Mouse (Mus musculus): ENCODE results near the gene Ensa. TPM values are rescaled to one million over a fixed set of nuclear protein-coding genes. Genes with fewer than 3 reads are reported as not detected.
"Not testable (repeated sequence)": the region's sequence is repeated elsewhere in the genome, so short reads cannot be mapped to it uniquely, and the experiment has no call there.

Ensa gene
- total RNA-seq, 1 experiment from 2014 or later, result 157 TPM

- no peak for ATAC-seq (ENCODE audit: extremely low read depth, insufficient number of reproducible peaks, low FRiP score, poor library complexity, severe bottlenecking)
Observed at GRCm38 (mm10) chr3:95659948-95660347, 35.2 kb downstream of the Ensa start.

- ATAC-seq (ENCODE audit: extremely low read depth, insufficient number of reproducible peaks, low FRiP score, poor library complexity, severe bottlenecking), result no peak
Observed at GRCm38 (mm10) chr3:95660788-95661478, 36.1 kb downstream of the Ensa start.

- ATAC-seq (ENCODE audit: extremely low read depth, insufficient number of reproducible peaks, low FRiP score, poor library complexity, severe bottlenecking), result no peak
Observed at GRCm38 (mm10) chr3:95661945-95662715, 37.3 kb downstream of the Ensa start.

GRCm38 (mm10) chr3:95662724-95663449 lies 38.1 kb downstream of the Ensa start:
- ATAC-seq (ENCODE audit: extremely low read depth, insufficient number of reproducible peaks, low FRiP score, poor library complexity, severe bottlenecking), result no peak

GRCm38 (mm10) chr3:95663486-95663885 lies 38.7 kb downstream of the Ensa start:
- ATAC-seq (ENCODE audit: extremely low read depth, insufficient number of reproducible peaks, low FRiP score, poor library complexity, severe bottlenecking), result no peak

GRCm38 (mm10) chr3:95663969-95664608 lies 39.3 kb downstream of the Ensa start:
- ATAC-seq (ENCODE audit: extremely low read depth, insufficient number of reproducible peaks, low FRiP score, poor library complexity, severe bottlenecking), result no peak

- no peak for ATAC-seq (ENCODE audit: extremely low read depth, insufficient number of reproducible peaks, low FRiP score, poor library complexity, severe bottlenecking)
Observed at GRCm38 (mm10) chr3:95664940-95665352, 40.2 kb downstream of the Ensa start.

GRCm38 (mm10) chr3:95666124-95666844 lies 41.5 kb downstream of the Ensa start:
- no peak for ATAC-seq (ENCODE audit: extremely low read depth, insufficient number of reproducible peaks, low FRiP score, poor library complexity, severe bottlenecking)

- ATAC-seq (ENCODE audit: extremely low read depth, insufficient number of reproducible peaks, low FRiP score, poor library complexity, severe bottlenecking), result no peak
Observed at GRCm38 (mm10) chr3:95667521-95667920, 42.7 kb downstream of the Ensa start.

- ATAC-seq (ENCODE audit: extremely low read depth, insufficient number of reproducible peaks, low FRiP score, poor library complexity, severe bottlenecking), result no peak
Observed at GRCm38 (mm10) chr3:95668026-95668425, 43.2 kb downstream of the Ensa start.

GRCm38 (mm10) chr3:95668589-95669308 lies 44.0 kb downstream of the Ensa start:
- peak; percentile 18 for ATAC-seq (ENCODE audit: extremely low read depth, insufficient number of reproducible peaks, low FRiP score, poor library complexity, severe bottlenecking)

- ATAC-seq (ENCODE audit: extremely low read depth, insufficient number of reproducible peaks, low FRiP score, poor library complexity, severe bottlenecking), result peak; percentile 1; the same call in 1 of the 2 replicates
Observed at GRCm38 (mm10) chr3:95669309-95669665, 44.5 kb downstream of the Ensa start.

GRCm38 (mm10) chr3:95670419-95670818 lies 45.6 kb downstream of the Ensa start:
- not testable (repeated sequence) for ATAC-seq (ENCODE audit: extremely low read depth, insufficient number of reproducible peaks, low FRiP score, poor library complexity, severe bottlenecking)

- ATAC-seq (ENCODE audit: extremely low read depth, insufficient number of reproducible peaks, low FRiP score, poor library complexity, severe bottlenecking), result no peak
Observed at GRCm38 (mm10) chr3:95671201-95671600, 46.4 kb downstream of the Ensa start.

GRCm38 (mm10) chr3:95672461-95672860 lies 47.7 kb downstream of the Ensa start:
- 0 out of 2 replicates have a peak, but pooled peaks have one; percentile 2 for ATAC-seq (ENCODE audit: extremely low read depth, insufficient number of reproducible peaks, low FRiP score, poor library complexity, severe bottlenecking)

GRCm38 (mm10) chr3:95672861-95673706 lies 48.3 kb downstream of the Ensa start:
- no peak for ATAC-seq (ENCODE audit: extremely low read depth, insufficient number of reproducible peaks, low FRiP score, poor library complexity, severe bottlenecking)

GRCm38 (mm10) chr3:95673707-95674211 lies 49.0 kb downstream of the Ensa start:
- ATAC-seq (ENCODE audit: extremely low read depth, insufficient number of reproducible peaks, low FRiP score, poor library complexity, severe bottlenecking), result peak; percentile 4; the same call in 1 of the 2 replicates

Data from neutrophil, adult 5-6 weeks (primary cell).